Mouse (Mus musculus): ENCODE data around the gene Prune2. TPM values are rescaled to one million over a fixed set of nuclear protein-coding genes. Genes with fewer than 3 reads are reported as not detected.

Prune2 gene
- polyA plus RNA-seq, 1 experiment from 2014 or later, result 7.2 TPM

DNA sequence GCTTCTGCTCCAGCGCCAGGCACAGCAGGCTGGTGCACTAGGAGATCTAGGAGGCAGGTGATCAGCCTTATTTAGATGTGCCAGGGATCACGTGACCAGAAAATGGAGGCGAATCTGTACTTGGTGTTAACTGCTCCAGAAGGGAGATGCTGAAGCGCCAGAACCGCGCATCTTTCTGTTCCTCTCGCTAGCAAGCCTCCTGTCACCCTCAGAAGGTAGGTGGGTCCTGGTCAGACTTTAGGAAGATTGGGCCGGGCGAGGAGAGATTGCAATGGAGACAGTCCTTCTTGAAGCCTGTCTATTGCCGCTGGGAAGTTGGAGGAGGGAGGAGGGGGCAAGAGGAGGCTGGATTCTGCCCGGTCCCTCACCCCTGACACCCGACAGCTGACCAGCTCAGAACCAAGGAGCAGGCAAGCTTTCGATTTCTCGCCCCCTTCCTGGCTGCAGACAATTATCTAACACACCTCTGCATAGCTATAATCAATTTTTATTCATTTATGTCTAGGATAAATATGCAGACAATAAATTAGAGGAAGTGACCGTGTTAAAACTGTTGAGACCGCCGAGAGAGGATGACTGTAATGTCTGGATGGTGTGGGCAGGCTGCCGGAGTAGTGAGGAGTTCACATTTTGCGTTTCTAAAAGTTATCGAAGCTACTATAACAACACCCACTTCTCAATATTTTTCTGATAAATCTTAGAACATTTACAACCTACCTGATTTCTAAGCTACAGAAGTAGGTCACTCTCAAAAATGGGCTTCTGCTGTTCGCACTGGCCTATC is 181.0 kb downstream of the Prune2 start:
- WGBS, result 12% methylated on average over 21 of the region's 21 CpGs
- Histone ChIP-seq H3K36me3 (no peaks in the 10 kb centered on the region), H3K4me2 (peak overlapping the region; percentile 82), H3K4me3 (peak overlapping the region; percentile 63), H3K9ac (peak overlapping the region; percentile 80), H3K27me3 (replicated peaks) (peaks cover 16% of the 10 kb centered on the region), H3K4me1 (peaks cover 14% of the 10 kb centered on the region), H3K27ac (replicated peaks) (no peak overlapping the region), H3K9me3 (no peaks in the 10 kb centered on the region)
- ATAC-seq (ENCODE audit: extremely low read depth, insufficient number of reproducible peaks, low FRiP score, low TSS enrichment), result no peak

DNA sequence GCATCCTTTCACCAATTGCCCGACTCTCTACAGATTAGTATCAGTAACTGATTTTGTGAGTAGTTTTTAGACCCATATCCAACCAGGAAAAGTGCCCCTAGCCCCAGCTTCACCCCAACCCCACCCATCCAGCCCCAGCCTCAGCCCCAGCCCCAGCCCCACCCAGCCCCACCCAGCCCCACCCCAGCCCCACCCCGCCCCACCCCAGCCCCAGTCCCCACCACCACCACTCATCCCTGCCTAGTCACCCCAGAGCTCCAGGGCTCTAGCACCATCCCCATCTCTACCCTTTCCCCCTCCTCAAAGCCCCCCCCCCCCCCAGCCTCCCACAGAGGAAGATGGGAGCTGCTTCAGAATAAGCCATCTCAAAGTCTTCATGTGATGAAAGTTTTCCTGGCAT is 181.7 kb downstream of the Prune2 start:
- no peak for ATAC-seq (ENCODE audit: extremely low read depth, insufficient number of reproducible peaks, low FRiP score, low TSS enrichment)
- no peaks in the 10 kb centered on the region for H3K36me3 ChIP-seq
- H3K9ac ChIP-seq, result no peak overlapping the region
- peak overlapping the region; percentile 82 for H3K4me2 ChIP-seq
- H3K4me3 ChIP-seq, result peak overlapping the region; percentile 63; the same call in 1 of the 2 replicates
- H3K9me3 ChIP-seq, result no peaks in the 10 kb centered on the region
- 19% methylated on average over 1 of the region's 2 CpGs for WGBS
- H3K27ac ChIP-seq (replicated peaks), result no peak overlapping the region
- peaks cover 14% of the 10 kb centered on the region for H3K4me1 ChIP-seq
- peaks cover 16% of the 10 kb centered on the region for H3K27me3 ChIP-seq (replicated peaks)

DNA sequence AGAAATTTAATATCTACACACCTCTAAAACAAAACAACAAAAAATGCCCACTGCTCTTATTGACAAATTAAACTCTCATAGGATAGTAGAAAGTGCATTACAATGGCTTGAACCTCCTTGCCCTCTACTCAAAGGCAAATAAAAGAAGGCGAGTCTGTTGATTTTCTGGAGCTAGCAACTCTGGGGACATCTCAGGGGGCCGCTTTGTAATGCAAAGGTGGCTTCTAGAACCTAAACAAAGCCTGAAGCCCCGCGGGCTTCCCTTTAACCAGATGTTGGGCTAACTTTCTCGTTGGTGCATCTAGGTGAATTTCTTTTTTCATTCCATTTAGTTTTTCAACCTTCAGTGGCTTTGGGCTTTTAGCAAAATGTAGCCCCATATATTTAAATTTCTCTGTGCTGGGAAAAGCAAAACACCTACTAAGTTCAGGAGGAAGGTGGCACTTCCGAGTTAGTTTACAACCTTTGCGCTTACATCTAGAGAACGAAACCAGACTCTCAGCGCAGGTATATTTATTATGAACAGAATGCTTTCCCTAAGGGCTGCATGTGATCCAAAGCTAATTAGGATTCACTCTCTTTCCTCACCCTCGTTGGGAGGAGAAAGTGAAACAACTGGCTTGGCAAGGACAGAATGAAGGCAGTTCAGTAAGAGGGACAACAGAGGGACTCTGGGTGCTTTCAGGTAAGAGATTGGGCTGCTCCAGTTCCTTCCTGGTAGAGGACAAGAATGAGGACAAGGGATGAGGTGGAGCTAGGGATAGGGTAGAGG is 182.4 kb downstream of the Prune2 start:
- no peak for ATAC-seq (ENCODE audit: extremely low read depth, insufficient number of reproducible peaks, low FRiP score, low TSS enrichment)
- Histone ChIP-seq H3K4me3 (no peak overlapping the region), H3K4me2 (no peak overlapping the region), H3K9ac (no peak overlapping the region), H3K9me3 (no peaks in the 10 kb centered on the region), H3K27me3 (replicated peaks) (peaks cover 16% of the 10 kb centered on the region), H3K27ac (replicated peaks) (no peak overlapping the region), H3K36me3 (no peaks in the 10 kb centered on the region), H3K4me1 (peaks cover 14% of the 10 kb centered on the region)
- WGBS, result 33% methylated on average over 10 of the region's 10 CpGs

DNA sequence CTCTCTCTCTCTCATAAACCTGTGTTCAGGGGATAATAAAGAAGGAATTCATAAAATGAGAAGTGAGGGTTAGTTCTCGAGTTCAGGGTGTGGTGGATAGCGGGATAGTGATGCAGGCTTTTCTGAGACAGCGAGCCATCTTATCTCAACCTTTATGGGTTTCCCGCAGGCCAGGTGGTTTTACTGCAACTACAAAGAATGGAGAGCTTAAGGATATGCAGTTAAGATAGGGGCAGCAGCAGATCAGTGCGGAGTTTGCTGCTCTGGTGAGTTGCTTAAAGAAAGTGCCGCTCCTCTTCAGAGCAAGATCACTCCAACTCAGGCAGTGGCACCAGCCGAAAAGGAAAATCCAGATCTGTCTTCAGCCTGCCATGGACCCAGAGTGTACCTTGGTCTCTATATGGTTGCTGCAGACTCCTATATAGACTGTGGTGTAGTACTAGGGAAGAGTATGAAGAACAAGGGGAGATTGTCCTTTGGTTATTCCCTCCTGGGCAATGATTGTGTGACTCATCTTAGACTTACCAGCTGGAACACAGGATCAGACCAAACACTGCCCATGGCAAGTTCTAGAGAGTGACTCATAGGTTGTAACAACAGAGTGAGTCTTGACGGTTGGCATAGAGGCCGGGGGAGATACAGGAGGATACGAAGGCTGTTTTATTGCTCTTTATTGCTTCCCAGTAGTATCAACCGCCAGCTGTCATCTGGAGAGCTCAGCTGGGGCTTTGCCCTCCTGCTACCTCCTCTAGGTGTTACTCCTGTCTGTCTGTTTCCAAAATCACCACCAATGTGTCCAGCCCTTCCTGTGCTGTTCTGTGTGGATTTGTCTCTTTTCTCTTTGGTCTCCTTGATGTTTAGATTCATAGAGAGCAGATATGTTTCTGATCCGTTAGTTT is 184.3 kb downstream of the Prune2 start:
- no peak overlapping the region for H3K4me2 ChIP-seq
- no peaks in the 10 kb centered on the region for H3K36me3 ChIP-seq
- H3K9me3 ChIP-seq, result no peaks in the 10 kb centered on the region
- peaks cover 14% of the 10 kb centered on the region for H3K4me1 ChIP-seq
- no peak overlapping the region for H3K9ac ChIP-seq
- no peak overlapping the region for H3K4me3 ChIP-seq
- ATAC-seq (ENCODE audit: extremely low read depth, insufficient number of reproducible peaks, low FRiP score, low TSS enrichment), result no peak
- peaks cover 16% of the 10 kb centered on the region for H3K27me3 ChIP-seq (replicated peaks)
- no peak overlapping the region for H3K27ac ChIP-seq (replicated peaks)
- 70% methylated on average over 12 of the region's 12 CpGs for WGBS

DNA sequence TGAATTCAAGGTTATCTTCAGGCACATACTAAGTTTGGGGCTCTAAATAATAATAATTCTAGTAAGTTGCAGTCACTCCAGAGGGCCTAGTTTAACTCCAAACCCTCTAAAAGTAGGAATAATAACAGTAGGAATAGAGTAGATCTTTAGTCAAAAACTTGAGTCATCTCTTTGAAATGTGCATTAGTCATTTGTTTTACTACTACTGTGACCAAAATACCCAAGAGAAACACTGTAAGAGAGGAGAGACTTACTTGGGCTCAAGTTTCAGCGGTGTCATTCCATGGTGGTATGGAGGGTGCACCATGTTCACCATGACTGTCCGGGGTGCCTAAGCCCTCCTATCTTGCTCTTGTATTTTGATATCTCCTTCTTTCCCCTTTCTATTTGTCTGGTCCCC is 187.3 kb downstream of the Prune2 start:
- H3K4me2 ChIP-seq, result no peak overlapping the region
- no peak for ATAC-seq (ENCODE audit: extremely low read depth, insufficient number of reproducible peaks, low FRiP score, low TSS enrichment)
- 78% methylated on average over 2 of the region's 2 CpGs for WGBS
- H3K9ac ChIP-seq, result no peak overlapping the region
- no peaks in the 10 kb centered on the region for H3K36me3 ChIP-seq
- H3K27me3 ChIP-seq (replicated peaks), result peaks cover 6% of the 10 kb centered on the region
- no peak overlapping the region for H3K4me3 ChIP-seq
- H3K4me1 ChIP-seq, result no peaks in the 10 kb centered on the region
- H3K27ac ChIP-seq (replicated peaks), result no peak overlapping the region
- no peaks in the 10 kb centered on the region for H3K9me3 ChIP-seq

DNA sequence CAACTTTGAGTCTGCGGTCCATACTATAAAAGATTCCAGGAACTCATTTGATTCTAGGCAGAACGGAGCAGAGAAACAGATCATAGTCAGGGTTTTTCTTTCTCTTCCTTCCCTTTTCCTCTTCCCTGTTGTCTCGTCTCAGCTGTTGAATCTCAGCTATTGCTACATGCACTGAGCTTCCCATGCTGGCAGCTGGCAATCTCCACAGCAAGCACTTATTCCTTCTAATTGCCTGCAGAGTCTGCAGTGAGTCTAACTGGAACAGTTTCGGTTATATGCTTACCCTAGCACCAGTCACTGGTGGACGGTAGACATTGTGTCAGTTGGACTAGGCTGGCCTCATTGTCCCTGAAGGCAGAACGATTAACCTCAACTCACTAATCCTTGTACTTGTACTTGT is 188.3 kb downstream of the Prune2 start:
- no peaks in the 10 kb centered on the region for H3K4me1 ChIP-seq
- no peak for ATAC-seq (ENCODE audit: extremely low read depth, insufficient number of reproducible peaks, low FRiP score, low TSS enrichment)
- no peak overlapping the region for H3K4me2 ChIP-seq
- H3K27ac ChIP-seq (replicated peaks), result no peak overlapping the region
- H3K4me3 ChIP-seq, result no peak overlapping the region
- H3K9me3 ChIP-seq, result no peaks in the 10 kb centered on the region
- no peaks in the 10 kb centered on the region for H3K27me3 ChIP-seq (replicated peaks)
- no peaks in the 10 kb centered on the region for H3K36me3 ChIP-seq
- 76% methylated on average over 6 of the region's 6 CpGs for WGBS
- no peak overlapping the region for H3K9ac ChIP-seq

DNA sequence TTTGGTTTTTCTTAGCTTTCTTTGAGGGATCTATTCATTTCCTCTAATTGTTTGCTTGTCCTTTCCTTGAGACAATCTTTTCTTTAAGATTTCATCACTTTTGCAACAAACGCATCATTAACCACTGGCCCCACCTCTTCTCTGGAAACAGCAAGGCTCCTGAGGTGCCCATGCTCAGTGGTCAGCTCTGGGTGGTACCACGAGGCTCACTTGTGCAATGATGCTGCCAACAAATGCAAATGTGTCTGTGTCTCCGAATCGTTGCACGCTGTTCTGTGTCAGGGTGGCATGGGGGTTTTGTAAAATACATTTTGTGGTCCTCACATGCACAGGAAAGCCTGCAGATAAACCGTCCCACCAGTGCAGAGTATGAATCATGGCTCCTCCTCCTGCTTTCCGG is 194.1 kb downstream of the Prune2 start:
- H3K4me3 ChIP-seq, result no peak overlapping the region
- WGBS, result 71% methylated on average over 7 of the region's 7 CpGs
- no peaks in the 10 kb centered on the region for H3K27me3 ChIP-seq (replicated peaks)
- no peaks in the 10 kb centered on the region for H3K4me1 ChIP-seq
- H3K27ac ChIP-seq (replicated peaks), result no peak overlapping the region
- no peak overlapping the region for H3K4me2 ChIP-seq
- H3K9ac ChIP-seq, result no peak overlapping the region
- no peaks in the 10 kb centered on the region for H3K9me3 ChIP-seq
- ATAC-seq (ENCODE audit: extremely low read depth, insufficient number of reproducible peaks, low FRiP score, low TSS enrichment), result no peak
- no peaks in the 10 kb centered on the region for H3K36me3 ChIP-seq

DNA sequence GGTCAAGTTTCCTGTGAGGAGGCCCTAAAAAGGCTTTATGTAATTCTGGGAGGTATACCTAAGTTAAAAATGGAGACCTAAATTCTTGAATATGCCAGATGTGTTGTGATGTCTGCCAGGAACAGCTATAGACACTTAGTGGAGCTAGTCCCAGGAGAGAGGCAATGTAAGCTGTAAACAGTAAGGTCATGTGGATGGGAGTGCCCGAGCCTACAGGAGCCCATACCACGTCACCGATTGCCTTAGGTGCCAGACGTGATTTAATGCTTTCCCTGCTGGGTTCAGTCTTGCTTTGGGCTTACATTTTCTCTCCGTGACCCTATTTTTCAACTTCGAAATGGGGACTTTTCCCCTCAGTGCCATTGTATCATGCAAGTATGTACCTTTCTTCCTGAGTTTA is 195.9 kb downstream of the Prune2 start:
- H3K9ac ChIP-seq, result no peak overlapping the region
- H3K4me2 ChIP-seq, result no peak overlapping the region
- no peaks in the 10 kb centered on the region for H3K9me3 ChIP-seq
- H3K27ac ChIP-seq (replicated peaks), result no peak overlapping the region
- no peak overlapping the region for H3K4me3 ChIP-seq
- no peaks in the 10 kb centered on the region for H3K27me3 ChIP-seq (replicated peaks)
- 83% methylated on average over 6 of the region's 6 CpGs for WGBS
- H3K36me3 ChIP-seq, result no peaks in the 10 kb centered on the region
- ATAC-seq (ENCODE audit: extremely low read depth, insufficient number of reproducible peaks, low FRiP score, low TSS enrichment), result no peak
- H3K4me1 ChIP-seq, result no peaks in the 10 kb centered on the region

DNA sequence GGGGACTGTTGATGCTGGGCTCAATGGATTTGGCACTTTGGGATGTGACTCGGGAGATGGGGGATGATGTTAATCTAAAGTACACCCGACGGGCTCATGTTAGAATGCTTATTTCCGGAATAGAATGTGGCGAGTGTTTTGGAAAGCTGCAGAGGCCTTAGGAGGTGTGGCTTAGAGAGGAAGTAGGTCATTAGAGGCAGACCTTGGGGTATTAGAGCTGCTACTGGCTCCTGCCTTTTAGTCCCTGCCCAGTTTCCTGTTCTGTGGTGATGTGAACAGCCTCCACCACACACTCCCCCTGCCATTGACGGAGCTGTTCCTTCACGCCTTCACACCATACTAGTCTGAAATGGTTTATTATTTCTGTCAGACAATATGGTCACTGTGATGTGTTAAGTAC is 196.5 kb downstream of the Prune2 start:
- WGBS, result 69% methylated on average over 7 of the region's 7 CpGs
- Histone ChIP-seq H3K9me3 (no peaks in the 10 kb centered on the region), H3K4me3 (no peak overlapping the region), H3K9ac (no peak overlapping the region), H3K4me2 (no peak overlapping the region), H3K27me3 (replicated peaks) (no peaks in the 10 kb centered on the region), H3K4me1 (no peaks in the 10 kb centered on the region), H3K36me3 (no peaks in the 10 kb centered on the region), H3K27ac (replicated peaks) (no peak overlapping the region)
- ATAC-seq (ENCODE audit: extremely low read depth, insufficient number of reproducible peaks, low FRiP score, low TSS enrichment), result no peak

DNA sequence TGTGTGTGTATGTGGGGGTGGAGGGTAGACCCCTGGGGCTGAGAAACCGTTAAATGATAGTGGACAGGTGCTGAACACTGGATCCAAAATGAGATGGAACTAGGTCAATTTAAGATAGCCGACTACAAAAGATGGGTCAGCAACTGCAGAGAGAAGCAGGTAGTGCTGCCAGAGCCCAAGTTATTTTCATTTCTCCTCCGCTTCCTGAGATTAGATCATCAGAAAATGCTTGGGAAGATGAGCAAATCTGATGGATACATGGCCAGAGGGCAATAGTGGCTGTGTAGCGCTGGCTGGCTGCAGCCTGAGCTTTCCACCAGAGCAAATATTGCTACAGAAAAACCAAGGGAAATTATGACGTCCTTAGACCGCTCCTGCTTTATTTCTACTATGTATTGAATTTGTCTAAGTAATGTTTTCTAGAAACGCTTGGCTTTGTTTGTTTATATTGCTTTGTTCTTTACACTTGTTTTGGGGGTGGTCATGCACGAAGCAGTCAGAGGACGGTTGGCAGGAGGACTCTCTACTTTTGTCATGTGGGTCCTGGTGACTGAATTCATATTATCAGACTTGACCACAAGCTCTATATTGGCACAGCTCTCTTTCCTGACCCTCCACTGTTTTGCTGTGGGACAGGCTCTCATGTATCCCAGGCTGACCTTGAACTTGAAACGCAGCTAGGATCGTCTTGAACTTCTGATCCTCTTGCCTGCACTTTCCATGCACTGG is 198.2 kb downstream of the Prune2 start:
- Histone ChIP-seq H3K9ac (no peak overlapping the region), H3K4me2 (no peak overlapping the region), H3K9me3 (no peaks in the 10 kb centered on the region), H3K36me3 (no peaks in the 10 kb centered on the region), H3K27me3 (replicated peaks) (no peaks in the 10 kb centered on the region), H3K4me1 (no peaks in the 10 kb centered on the region; the same call in 1 of the 2 replicates), H3K4me3 (no peak overlapping the region), H3K27ac (replicated peaks) (no peak overlapping the region)
- WGBS, result 81% methylated on average over 11 of the region's 11 CpGs
- no peak for ATAC-seq (ENCODE audit: extremely low read depth, insufficient number of reproducible peaks, low FRiP score, low TSS enrichment)

DNA sequence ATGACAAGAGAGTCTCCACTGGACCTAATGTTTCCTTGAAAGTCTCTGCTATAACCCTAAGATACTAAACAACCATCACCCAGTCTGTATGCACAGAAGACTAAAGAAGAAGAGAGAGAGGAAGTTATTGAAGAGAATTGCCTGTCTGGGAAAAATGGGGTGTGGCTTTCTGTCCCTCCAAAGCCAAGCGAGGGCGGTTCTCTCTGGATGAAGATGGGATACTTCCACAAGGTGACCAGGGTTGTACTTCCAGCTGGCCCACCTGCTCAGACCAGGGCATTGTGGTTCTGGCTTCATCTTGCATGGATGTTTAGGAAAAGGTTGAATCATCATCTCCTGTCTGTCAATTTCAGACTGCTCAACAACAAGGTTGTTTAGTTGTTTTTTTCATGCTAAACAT is 199.3 kb downstream of the Prune2 start:
- H3K4me2 ChIP-seq, result no peak overlapping the region
- no peaks in the 10 kb centered on the region for H3K36me3 ChIP-seq
- H3K4me3 ChIP-seq, result no peak overlapping the region
- no peak overlapping the region for H3K9ac ChIP-seq
- WGBS, result 84% methylated on average over 2 of the region's 2 CpGs
- H3K27me3 ChIP-seq (replicated peaks), result no peaks in the 10 kb centered on the region
- H3K27ac ChIP-seq (replicated peaks), result no peak overlapping the region
- H3K4me1 ChIP-seq, result peaks cover 10% of the 10 kb centered on the region
- no peaks in the 10 kb centered on the region for H3K9me3 ChIP-seq
- no peak for ATAC-seq (ENCODE audit: extremely low read depth, insufficient number of reproducible peaks, low FRiP score, low TSS enrichment)

Measured in heart, embryonic 13.5 days (tissue).